Mouse (Mus musculus): ENCODE measurements at regions not wholly inside any gene's neighbourhood (a gene's known extent, or its start where the extent isn't known, plus 50 kb on each side); places are given as distances from the start of the nearest gene placed in this dataset.

- DNase-seq (ENCODE audit: low spot score) = no peak
Observed at GRCm38 (mm10) chr4:47534959-47535358, 60.5 kb downstream of the Sec61b start.

- no peak for DNase-seq (ENCODE audit: low spot score)
Observed at GRCm38 (mm10) chr4:47567694-47568093, 93.2 kb downstream of the Sec61b start.

GRCm38 (mm10) chr4:47570846-47571245, 96.4 kb downstream of the Sec61b start:
- DNase-seq (ENCODE audit: low spot score) = no peak

GRCm38 (mm10) chr4:47576011-47576410, 101.6 kb downstream of the Sec61b start:
- peak; percentile 27 for DNase-seq (ENCODE audit: low spot score)

- peak; percentile 29 for DNase-seq (ENCODE audit: low spot score)
Observed at GRCm38 (mm10) chr4:47577490-47577889, 103.0 kb downstream of the Sec61b start.

- DNase-seq (ENCODE audit: low spot score) = no peak
Observed at GRCm38 (mm10) chr4:47578637-47579036, 104.2 kb downstream of the Sec61b start.

- no peak for DNase-seq (ENCODE audit: low spot score)
Observed at GRCm38 (mm10) chr4:47580556-47580955, 106.1 kb downstream of the Sec61b start.

- DNase-seq (ENCODE audit: low spot score) = no peak
Observed at GRCm38 (mm10) chr4:47587256-47587655, 112.8 kb downstream of the Sec61b start.

- no peak for DNase-seq (ENCODE audit: low spot score)
Observed at GRCm38 (mm10) chr4:47592271-47592986, 118.0 kb downstream of the Sec61b start.

- DNase-seq (ENCODE audit: low spot score) = no peak
Observed at GRCm38 (mm10) chr4:47593155-47593554, 118.7 kb downstream of the Sec61b start.

- no peak for DNase-seq (ENCODE audit: low spot score)
Observed at GRCm38 (mm10) chr4:47594171-47594570, 119.7 kb downstream of the Sec61b start.

GRCm38 (mm10) chr4:47595841-47596240, 121.4 kb downstream of the Sec61b start:
- DNase-seq (ENCODE audit: low spot score) = no peak

- DNase-seq (ENCODE audit: low spot score) = no peak
Observed at GRCm38 (mm10) chr4:47597586-47597985, 123.1 kb downstream of the Sec61b start.

GRCm38 (mm10) chr4:47598216-47598615, 123.8 kb downstream of the Sec61b start:
- DNase-seq (ENCODE audit: low spot score) = no peak

GRCm38 (mm10) chr4:47601301-47602070, 127.0 kb downstream of the Sec61b start:
- DNase-seq (ENCODE audit: low spot score) = no peak

GRCm38 (mm10) chr4:47603378-47603777, 128.9 kb downstream of the Sec61b start:
- DNase-seq (ENCODE audit: low spot score) = no peak

GRCm38 (mm10) chr4:47603847-47604397, 129.5 kb downstream of the Sec61b start:
- DNase-seq (ENCODE audit: low spot score) = no peak

- DNase-seq (ENCODE audit: low spot score) = no peak
Observed at GRCm38 (mm10) chr4:47605676-47606075, 131.2 kb downstream of the Sec61b start.

GRCm38 (mm10) chr4:47608673-47609072, 134.2 kb downstream of the Sec61b start:
- peak; percentile 95 for DNase-seq (ENCODE audit: low spot score)

GRCm38 (mm10) chr4:47610913-47611312, 136.5 kb downstream of the Sec61b start:
- DNase-seq (ENCODE audit: low spot score) = no peak

- no peak for DNase-seq (ENCODE audit: low spot score)
Observed at GRCm38 (mm10) chr4:47616525-47616924, 142.1 kb downstream of the Sec61b start.

- no peak for DNase-seq (ENCODE audit: low spot score)
Observed at GRCm38 (mm10) chr4:47620700-47621099, 146.2 kb downstream of the Sec61b start.
